23 mouse cellular contexts compared by ENCODE assay signal in the genomic region with DNA sequence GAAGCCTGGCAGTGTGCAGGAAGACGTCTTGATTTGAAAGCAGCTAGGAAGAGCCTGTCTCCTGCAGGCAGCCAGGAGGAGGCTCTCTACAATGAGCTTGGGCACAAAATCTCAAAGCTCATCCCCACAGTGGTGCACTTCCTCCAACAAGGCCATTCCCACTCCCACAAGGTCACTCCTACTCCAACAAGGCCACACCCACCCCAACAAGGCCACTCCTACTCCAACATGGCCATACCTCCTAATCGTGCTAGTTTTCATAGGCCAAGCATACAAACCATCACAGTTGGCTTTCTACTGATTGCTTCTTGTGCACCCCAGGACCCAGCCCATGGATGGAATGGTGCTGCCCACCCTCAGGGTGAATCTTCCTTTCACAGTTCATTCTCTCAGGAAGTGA.
"Had no signal": no experiment of that assay in that cellular context is flagged by ENCODE, and none has a peak within 500 bp of the region (broad histone marks: within the 10 kb centered on the region; RNA-seq: fewer than 3 reads in every experiment).

No protein-coding gene starts in this region.

- H3K27ac ChIP-seq: embryonic facial prominence, embryonic 10.5 days; embryonic facial prominence, embryonic 12.5 days; embryonic facial prominence, embryonic 13.5 days; embryonic facial prominence, embryonic 15.5 days; forebrain, embryonic 10.5 days; forebrain, embryonic 12.5 days; forebrain, embryonic 13.5 days; forebrain, embryonic 15.5 days; gastrocnemius, adult 2 months; heart, adult 2 months; heart, embryonic 10.5 days had no signal

- H3K4me3 ChIP-seq: embryonic facial prominence, embryonic 10.5 days; embryonic facial prominence, embryonic 12.5 days; embryonic facial prominence, embryonic 13.5 days; embryonic facial prominence, embryonic 15.5 days; erythroblast, embryonic 14.5 days; forebrain, embryonic 10.5 days; forebrain, embryonic 12.5 days; forebrain, embryonic 13.5 days; forebrain, embryonic 15.5 days; gastrocnemius, adult 2 months; heart, adult 2 months; heart, embryonic 10.5 days had no signal

- H3K36me3 ChIP-seq: embryonic facial prominence, embryonic 10.5 days; embryonic facial prominence, embryonic 12.5 days; embryonic facial prominence, embryonic 13.5 days; embryonic facial prominence, embryonic 15.5 days; forebrain, embryonic 10.5 days; forebrain, embryonic 12.5 days; forebrain, embryonic 15.5 days; heart, embryonic 10.5 days had no signal

- DNase-seq: cerebellum, postnatal 10 days; cerebellum, postnatal 14 days; cerebellum, postnatal 25 days; cerebellum, postnatal 36 days; embryo, embryonic 11 days; forebrain, postnatal 0 days; gastrocnemius, adult 2 months; gastrocnemius, postnatal 10 days; gastrocnemius, postnatal 14 days; gastrocnemius, postnatal 25 days; gastrocnemius, postnatal 36 days; heart, adult 18-20 months; heart, adult 2 months had no signal

- H3K9ac ChIP-seq: embryonic facial prominence, embryonic 12.5 days; embryonic facial prominence, embryonic 13.5 days; embryonic facial prominence, embryonic 15.5 days; forebrain, embryonic 12.5 days; forebrain, embryonic 13.5 days; forebrain, embryonic 15.5 days; forebrain, postnatal 0 days had no signal

- H3K4me1 ChIP-seq: embryonic facial prominence, embryonic 12.5 days; embryonic facial prominence, embryonic 13.5 days; heart, embryonic 10.5 days had no signal

- H3K9me3 ChIP-seq: embryonic facial prominence, embryonic 10.5 days; embryonic facial prominence, embryonic 12.5 days; embryonic facial prominence, embryonic 13.5 days; embryonic facial prominence, embryonic 15.5 days; forebrain, embryonic 15.5 days; heart, embryonic 10.5 days had no signal
